Mouse (Mus musculus) midbrain, embryonic 12.5 days (tissue): Measurements from ENCODE around the gene Lmntd1. TPM values are rescaled to one million over a fixed set of nuclear protein-coding genes. Genes with fewer than 3 reads are reported as not detected.

Experiments
- ATAC-seq: fragments of 200-750 bp; cut with Nextera tagmentation; 2 replicates; pipeline ENCODE4 v1.8.0; 2017; ENCODE audit warnings: low read depth, moderate TSS enrichment, moderate library complexity; ENCODE audit not compliant: low FRiP score
- H3K27ac ChIP-seq: fragments of 300-500 bp; sonication (generic); replicated peaks from 2 replicates; pipeline ENCODE4 v1.5.1; 2016; ENCODE audit warnings: mild to moderate bottlenecking
- H3K27me3 ChIP-seq: fragments of 300-500 bp; sonication (generic); 2 replicates; pipeline ENCODE4 v1.6.1; 2016; ENCODE audit warnings: mild to moderate bottlenecking
- H3K36me3 ChIP-seq: fragments of 300-500 bp; sonication (generic); 2 replicates; pipeline ENCODE4 v1.6.1; 2016
- H3K4me1 ChIP-seq: fragments of 300-500 bp; sonication (generic); 2 replicates; pipeline ENCODE4 v1.6.1; 2016
- H3K4me2 ChIP-seq: fragments of 300-500 bp; sonication (generic); replicated peaks from 2 replicates; pipeline ENCODE4 v1.6.1; 2016; ENCODE audit warnings: mild to moderate bottlenecking, moderate library complexity
- H3K4me3 ChIP-seq: fragments of 300-500 bp; sonication (generic); 2 replicates; pipeline ENCODE4 v1.5.1; 2016; ENCODE audit warnings: mild to moderate bottlenecking
- H3K9ac ChIP-seq: fragments of 300-500 bp; sonication (generic); replicated peaks from 2 replicates; pipeline ENCODE4 v1.6.1; 2016; ENCODE audit warnings: mild to moderate bottlenecking, moderate library complexity
- H3K9me3 ChIP-seq: fragments of 300-500 bp; sonication (generic); 2 replicates; pipeline ENCODE4 v1.6.1; 2016; ENCODE audit warnings: mild to moderate bottlenecking
- WGBS: fragments of 180-500 bp; shearing (Covaris S2); methylation state at CpG from one replicate; pipeline ENCODE4 v1.1.7; 2016; 5-methylcytosine and 5-hydroxymethylcytosine counted together
- polyA plus RNA-seq: library from polyadenylated mRNA; unstranded; fragments of >200 nt; fragmentation: Nextera tagmentation; extraction: Ambion mirVana; gene quantifications from 2 replicates; pipeline ENCODE4 v1.2.1, GENCODE M21; 2016

Lmntd1 gene
- polyA plus RNA-seq, 1 experiment from 2014 or later = 0.46 TPM

GRCm38 (mm10) chr6:145636682-145637081 lies 22.6 kb upstream of the Lmntd1 start:
- Histone ChIP-seq H3K36me3 (no peaks in the 10 kb centered on the region), H3K27ac (no peak overlapping the region), H3K9me3 (peaks cover 6% of the 10 kb centered on the region; the same call in 1 of the 2 replicates), H3K27me3 (no peaks in the 10 kb centered on the region), H3K9ac (no peak overlapping the region), H3K4me2 (no peak overlapping the region), H3K4me1 (no peaks in the 10 kb centered on the region), H3K4me3 (no peak overlapping the region)
- no peak for ATAC-seq
- 81% methylated on average over 4 of the region's 4 CpGs for WGBS

GRCm38 (mm10) chr6:145634454-145634853 lies 20.3 kb upstream of the Lmntd1 start:
- H3K9me3 ChIP-seq = no peaks in the 10 kb centered on the region
- no peak overlapping the region for H3K27ac ChIP-seq
- ATAC-seq = no peak
- no peaks in the 10 kb centered on the region for H3K36me3 ChIP-seq
- H3K9ac ChIP-seq = no peak overlapping the region
- no peaks in the 10 kb centered on the region for H3K27me3 ChIP-seq
- no peak overlapping the region for H3K4me2 ChIP-seq
- 87% methylated on average over 2 of the region's 2 CpGs for WGBS
- H3K4me3 ChIP-seq = no peak overlapping the region
- H3K4me1 ChIP-seq = no peaks in the 10 kb centered on the region

GRCm38 (mm10) chr6:145630269-145630668 lies 16.1 kb upstream of the Lmntd1 start:
- H3K4me3 ChIP-seq = no peak overlapping the region
- no peaks in the 10 kb centered on the region for H3K27me3 ChIP-seq
- 67% methylated on average over 6 of the region's 6 CpGs for WGBS
- no peak overlapping the region for H3K27ac ChIP-seq
- H3K9ac ChIP-seq = no peak overlapping the region
- no peaks in the 10 kb centered on the region for H3K4me1 ChIP-seq
- no peak overlapping the region for H3K4me2 ChIP-seq
- H3K36me3 ChIP-seq = no peaks in the 10 kb centered on the region
- no peaks in the 10 kb centered on the region for H3K9me3 ChIP-seq
- no peak for ATAC-seq

GRCm38 (mm10) chr6:145623141-145623540 lies 9.0 kb upstream of the Lmntd1 start:
- Histone ChIP-seq H3K27me3 (no peaks in the 10 kb centered on the region), H3K36me3 (no peaks in the 10 kb centered on the region), H3K4me2 (no peak overlapping the region), H3K27ac (no peak overlapping the region), H3K4me1 (no peaks in the 10 kb centered on the region), H3K4me3 (no peak overlapping the region), H3K9me3 (no peaks in the 10 kb centered on the region), H3K9ac (no peak overlapping the region)
- no peak for ATAC-seq
- 86% methylated on average over 4 of the region's 4 CpGs for WGBS

- H3K4me1 ChIP-seq = no peaks in the 10 kb centered on the region
- ATAC-seq = no peak
- H3K27ac ChIP-seq = no peak overlapping the region
- no peaks in the 10 kb centered on the region for H3K9me3 ChIP-seq
- H3K36me3 ChIP-seq = no peaks in the 10 kb centered on the region
- WGBS = 88% methylated on average over 5 of the region's 5 CpGs
- no peak overlapping the region for H3K4me3 ChIP-seq
- H3K4me2 ChIP-seq = no peak overlapping the region
- H3K9ac ChIP-seq = no peak overlapping the region
- no peaks in the 10 kb centered on the region for H3K27me3 ChIP-seq
Measured at GRCm38 (mm10) chr6:145616402-145617229, 2.5 kb upstream of the Lmntd1 start.

GRCm38 (mm10) chr6:145615666-145616210 lies 1.6 kb upstream of the Lmntd1 start, which contains the start of gene Tuba3b:
Gene Tuba3b (plus strand): TSS chr6:145615757.
- no peaks in the 10 kb centered on the region for H3K36me3 ChIP-seq
- no peaks in the 10 kb centered on the region for H3K4me1 ChIP-seq
- H3K9ac ChIP-seq = no peak within 1 kb of the TSS
- no peaks in the 10 kb centered on the region for H3K9me3 ChIP-seq
- H3K27ac ChIP-seq = no peak within 1 kb of the TSS
- no peak for ATAC-seq
- H3K27me3 ChIP-seq = no peaks in the 10 kb centered on the region
- WGBS = 96% methylated on average over 31 of the region's 31 CpGs
- H3K4me2 ChIP-seq = no peak within 1 kb of the TSS
- no peak within 1 kb of the TSS for H3K4me3 ChIP-seq

- ATAC-seq = no peak
- H3K27me3 ChIP-seq = 0 out of 2 replicates have a peak, but pooled peaks cover 4% of the 10 kb centered on the region
- no peak overlapping the region for H3K4me3 ChIP-seq
- no peak overlapping the region for H3K9ac ChIP-seq
- H3K9me3 ChIP-seq = no peaks in the 10 kb centered on the region
- no peaks in the 10 kb centered on the region for H3K4me1 ChIP-seq
- H3K4me2 ChIP-seq = no peak overlapping the region
- no peak overlapping the region for H3K27ac ChIP-seq
- WGBS = 88% methylated on average over 3 of the region's 3 CpGs
- no peaks in the 10 kb centered on the region for H3K36me3 ChIP-seq
Measured at GRCm38 (mm10) chr6:145612611-145613010, 1.5 kb downstream of the Lmntd1 start.

GRCm38 (mm10) chr6:145610901-145611300 lies 3.2 kb downstream of the Lmntd1 start:
- Histone ChIP-seq H3K4me1 (no peaks in the 10 kb centered on the region), H3K4me3 (no peak overlapping the region), H3K4me2 (no peak overlapping the region), H3K9me3 (no peaks in the 10 kb centered on the region), H3K9ac (no peak overlapping the region), H3K27me3 (0 out of 2 replicates have a peak, but pooled peaks cover 4% of the 10 kb centered on the region), H3K27ac (no peak overlapping the region), H3K36me3 (no peaks in the 10 kb centered on the region)
- 85% methylated on average over 5 of the region's 5 CpGs for WGBS
- no peak for ATAC-seq

- Histone ChIP-seq H3K4me2 (no peak overlapping the region), H3K27me3 (0 out of 2 replicates have a peak, but pooled peaks cover 4% of the 10 kb centered on the region), H3K4me1 (no peaks in the 10 kb centered on the region), H3K36me3 (no peaks in the 10 kb centered on the region), H3K4me3 (no peak overlapping the region), H3K27ac (no peak overlapping the region), H3K9me3 (no peaks in the 10 kb centered on the region), H3K9ac (no peak overlapping the region)
- 85% methylated on average over 5 of the region's 5 CpGs for WGBS
- no peak for ATAC-seq
Measured at GRCm38 (mm10) chr6:145608693-145609092, 5.4 kb downstream of the Lmntd1 start.

GRCm38 (mm10) chr6:145607746-145608145 lies 6.4 kb downstream of the Lmntd1 start:
- Histone ChIP-seq H3K4me1 (no peaks in the 10 kb centered on the region), H3K27ac (no peak overlapping the region), H3K4me3 (no peak overlapping the region), H3K4me2 (no peak overlapping the region), H3K27me3 (0 out of 2 replicates have a peak, but pooled peaks cover 4% of the 10 kb centered on the region), H3K36me3 (no peaks in the 10 kb centered on the region), H3K9ac (no peak overlapping the region), H3K9me3 (no peaks in the 10 kb centered on the region)
- no peak for ATAC-seq
- 89% methylated on average over 4 of the region's 4 CpGs for WGBS

- no peaks in the 10 kb centered on the region for H3K9me3 ChIP-seq
- H3K4me1 ChIP-seq = peaks cover 4% of the 10 kb centered on the region; the same call in 1 of the 2 replicates
- H3K9ac ChIP-seq = no peak overlapping the region
- no peak overlapping the region for H3K4me3 ChIP-seq
- no peak overlapping the region for H3K27ac ChIP-seq
- H3K36me3 ChIP-seq = no peaks in the 10 kb centered on the region
- 0 out of 2 replicates have a peak, but pooled peaks cover 2% of the 10 kb centered on the region for H3K27me3 ChIP-seq
- 37% methylated on average over 3 of the region's 3 CpGs for WGBS
- no peak overlapping the region for H3K4me2 ChIP-seq
- ATAC-seq = no peak
Measured at GRCm38 (mm10) chr6:145605203-145605602, 8.9 kb downstream of the Lmntd1 start.

- H3K4me3 ChIP-seq = no peak overlapping the region
- no peak overlapping the region for H3K9ac ChIP-seq
- WGBS = 86% methylated on average over 4 of the region's 4 CpGs
- no peaks in the 10 kb centered on the region for H3K27me3 ChIP-seq
- H3K27ac ChIP-seq = no peak overlapping the region
- no peaks in the 10 kb centered on the region for H3K36me3 ChIP-seq
- peaks cover 4% of the 10 kb centered on the region; the same call in 1 of the 2 replicates for H3K4me1 ChIP-seq
- no peak for ATAC-seq
- H3K4me2 ChIP-seq = no peak overlapping the region
- no peaks in the 10 kb centered on the region for H3K9me3 ChIP-seq
Measured at GRCm38 (mm10) chr6:145604648-145605047, 9.5 kb downstream of the Lmntd1 start.
